Mouse (Mus musculus) liver, embryonic 16.5 days (tissue): ENCODE data around the gene Swt1. TPM values are rescaled to one million over a fixed set of nuclear protein-coding genes. Genes with fewer than 3 reads are reported as not detected.
A peak's percentile ranks its signal among the peaks of the same experiment; 100 is the strongest.

Experiments
- ATAC-seq: fragments of 200-750 bp; cut with Nextera tagmentation; 2 replicates; pipeline ENCODE4 v1.8.0; 2017; ENCODE audit warnings: low read depth, mild to moderate bottlenecking, moderate number of reproducible peaks, moderate library complexity
- H3K27ac ChIP-seq: fragments of 300-500 bp; sonication (generic); 2 replicates; pipeline ENCODE4 v1.5.1; 2014; ENCODE audit warnings: mild to moderate bottlenecking, low read length
- H3K27me3 ChIP-seq: fragments of 300-500 bp; sonication (generic); 2 replicates; pipeline ENCODE4 v1.6.1; 2014; ENCODE audit warnings: low read depth, low read length, mixed read lengths; ENCODE audit not compliant: control insufficient read depth, insufficient read depth
- H3K36me3 ChIP-seq: fragments of 300-500 bp; sonication (generic); 2 replicates; pipeline ENCODE4 v1.6.1; 2014; ENCODE audit warnings: mild to moderate bottlenecking; ENCODE audit not compliant: control insufficient read depth, insufficient read depth
- H3K4me1 ChIP-seq: fragments of 300-500 bp; sonication (generic); 2 replicates; pipeline ENCODE4 v1.6.1; 2014; ENCODE audit warnings: low read depth, low read length, mixed read lengths; ENCODE audit not compliant: control insufficient read depth
- H3K4me2 ChIP-seq: fragments of 300-500 bp; sonication (generic); 2 replicates; pipeline ENCODE4 v1.6.1; 2014; ENCODE audit warnings: low read depth, low read length, mixed read lengths
- H3K4me3 ChIP-seq: fragments of 300-500 bp; sonication (generic); 2 replicates; pipeline ENCODE4 v1.5.1; 2014; ENCODE audit warnings: low read depth, mild to moderate bottlenecking, low read length
- H3K9ac ChIP-seq: fragments of 300-500 bp; sonication (generic); 2 replicates; pipeline ENCODE4 v1.6.1; 2014; ENCODE audit warnings: low read depth, low read length
- H3K9me3 ChIP-seq: fragments of 300-500 bp; sonication (generic); replicated peaks from 2 replicates; pipeline ENCODE4 v1.6.1; 2016; ENCODE audit warnings: low read length; ENCODE audit not compliant: control insufficient read depth
- WGBS: fragments of 180-500 bp; shearing (Covaris S2); extraction: QIAGEN DNeasy Blood & Tissue Kit; methylation state at CpG from one replicate; pipeline ENCODE4 v1.1.7; 2014; ENCODE audit not compliant: insufficient replicate concordance; 5-methylcytosine and 5-hydroxymethylcytosine counted together
- polyA plus RNA-seq: library from polyadenylated mRNA; unstranded; fragments of >200 nt; fragmentation: Nextera tagmentation; extraction: Ambion mirVana; gene quantifications from 2 replicates; pipeline ENCODE4 v1.2.1, GENCODE M21; 2015

Swt1 gene
- polyA plus RNA-seq, 1 experiment from 2014 or later, result 19.1 TPM

- Histone ChIP-seq H3K4me1 (no peaks in the 10 kb centered on the region), H3K27ac (no peak overlapping the region), H3K36me3 (peaks cover 3% of the 10 kb centered on the region), H3K4me3 (no peak overlapping the region), H3K9me3 (no peaks in the 10 kb centered on the region), H3K27me3 (no peaks in the 10 kb centered on the region), H3K9ac (no peak overlapping the region), H3K4me2 (no peak overlapping the region)
- ATAC-seq, result no peak
- 84% methylated on average over 1 of the region's 1 CpGs for WGBS
These were observed 55.4 kb downstream of the Swt1 start for GRCm38 (mm10) chr1:151372823-151373222.

- no peaks in the 10 kb centered on the region for H3K9me3 ChIP-seq
- no peak overlapping the region for H3K4me3 ChIP-seq
- no peak overlapping the region for H3K4me2 ChIP-seq
- 73% methylated on average over 5 of the region's 5 CpGs for WGBS
- H3K4me1 ChIP-seq, result no peaks in the 10 kb centered on the region
- H3K9ac ChIP-seq, result no peak overlapping the region
- no peak for ATAC-seq
- H3K27me3 ChIP-seq, result no peaks in the 10 kb centered on the region
- H3K27ac ChIP-seq, result no peak overlapping the region
- peaks cover 5% of the 10 kb centered on the region for H3K36me3 ChIP-seq
These were observed 56.7 kb downstream of the Swt1 start for GRCm38 (mm10) chr1:151371543-151371942.

GRCm38 (mm10) chr1:151370573-151370972, 57.7 kb downstream of the Swt1 start:
- H3K36me3 ChIP-seq, result peaks cover 9% of the 10 kb centered on the region
- no peaks in the 10 kb centered on the region for H3K27me3 ChIP-seq
- H3K27ac ChIP-seq, result no peak overlapping the region
- no peak overlapping the region for H3K4me3 ChIP-seq
- 67% methylated on average over 3 of the region's 3 CpGs for WGBS
- H3K9me3 ChIP-seq, result no peaks in the 10 kb centered on the region
- H3K4me1 ChIP-seq, result no peaks in the 10 kb centered on the region
- no peak overlapping the region for H3K4me2 ChIP-seq
- ATAC-seq, result no peak
- no peak overlapping the region for H3K9ac ChIP-seq

- H3K9me3 ChIP-seq, result no peaks in the 10 kb centered on the region
- H3K9ac ChIP-seq, result no peak overlapping the region
- H3K27ac ChIP-seq, result no peak overlapping the region
- no peak for ATAC-seq
- H3K4me3 ChIP-seq, result no peak overlapping the region
- H3K4me1 ChIP-seq, result no peaks in the 10 kb centered on the region
- H3K27me3 ChIP-seq, result no peaks in the 10 kb centered on the region
- H3K36me3 ChIP-seq, result peaks cover 27% of the 10 kb centered on the region
- 83% methylated on average over 3 of the region's 3 CpGs for WGBS
- H3K4me2 ChIP-seq, result no peak overlapping the region
These were observed 59.8 kb downstream of the Swt1 start for GRCm38 (mm10) chr1:151368444-151368843.

- peaks cover 33% of the 10 kb centered on the region for H3K36me3 ChIP-seq
These were observed 60.4 kb downstream of the Swt1 start for GRCm38 (mm10) chr1:151367721-151368324.

GRCm38 (mm10) chr1:151366944-151367605, 61.2 kb downstream of the Swt1 start:
- WGBS, result 81% methylated on average over 8 of the region's 8 CpGs
- no peak for ATAC-seq
- H3K36me3 ChIP-seq, result peaks cover 39% of the 10 kb centered on the region
- H3K4me3 ChIP-seq, result no peak overlapping the region
- no peaks in the 10 kb centered on the region for H3K9me3 ChIP-seq
- no peak overlapping the region for H3K4me2 ChIP-seq
- H3K9ac ChIP-seq, result no peak overlapping the region
- no peaks in the 10 kb centered on the region for H3K4me1 ChIP-seq
- no peak overlapping the region for H3K27ac ChIP-seq
- H3K27me3 ChIP-seq, result no peaks in the 10 kb centered on the region

More at GRCm38 (mm10) chr1:151367721-151368324, 60.4 kb downstream of the Swt1 start:
- H3K4me3 ChIP-seq, result no peak overlapping the region
- H3K4me2 ChIP-seq, result no peak overlapping the region
- H3K9ac ChIP-seq, result no peak overlapping the region
- H3K4me1 ChIP-seq, result no peaks in the 10 kb centered on the region
- H3K27me3 ChIP-seq, result no peaks in the 10 kb centered on the region
- WGBS, result 80% methylated on average over 5 of the region's 5 CpGs
- ATAC-seq, result no peak
- no peaks in the 10 kb centered on the region for H3K9me3 ChIP-seq
- H3K27ac ChIP-seq, result no peak overlapping the region

- WGBS, result 73% methylated on average over 3 of the region's 3 CpGs
These were observed 68.9 kb downstream of the Swt1 start for GRCm38 (mm10) chr1:151359374-151359773.

GRCm38 (mm10) chr1:151355994-151356393, 72.3 kb downstream of the Swt1 start:
- Histone ChIP-seq H3K9me3 (no peaks in the 10 kb centered on the region), H3K9ac (no peak overlapping the region), H3K27ac (no peak overlapping the region), H3K4me2 (no peak overlapping the region), H3K27me3 (no peaks in the 10 kb centered on the region), H3K36me3 (peaks cover 84% of the 10 kb centered on the region), H3K4me3 (no peak overlapping the region), H3K4me1 (no peaks in the 10 kb centered on the region)
- peak; percentile 86 for ATAC-seq
- WGBS, result 79% methylated on average over 5 of the region's 5 CpGs

More at GRCm38 (mm10) chr1:151359374-151359773, 68.9 kb downstream of the Swt1 start:
- H3K27me3 ChIP-seq, result no peaks in the 10 kb centered on the region
- no peaks in the 10 kb centered on the region for H3K9me3 ChIP-seq
- H3K27ac ChIP-seq, result no peak overlapping the region
- H3K36me3 ChIP-seq, result peaks cover 76% of the 10 kb centered on the region
- no peak overlapping the region for H3K4me2 ChIP-seq
- H3K4me1 ChIP-seq, result no peaks in the 10 kb centered on the region
- H3K9ac ChIP-seq, result no peak overlapping the region
- no peak overlapping the region for H3K4me3 ChIP-seq
- no peak for ATAC-seq

GRCm38 (mm10) chr1:151352911-151353310, 75.3 kb downstream of the Swt1 start:
- WGBS, result 69% methylated on average over 2 of the region's 2 CpGs
- Histone ChIP-seq H3K27me3 (no peaks in the 10 kb centered on the region), H3K36me3 (peaks cover 72% of the 10 kb centered on the region), H3K9ac (no peak overlapping the region), H3K9me3 (no peaks in the 10 kb centered on the region), H3K4me3 (no peak overlapping the region), H3K27ac (no peak overlapping the region), H3K4me2 (no peak overlapping the region), H3K4me1 (peaks cover 6% of the 10 kb centered on the region)
- no peak for ATAC-seq
